Mouse (Mus musculus) cortical plate, adult 2 months (tissue): Measurements from ENCODE around the gene C9orf72. TPM values are rescaled to one million over a fixed set of nuclear protein-coding genes. Genes with fewer than 3 reads are reported as not detected.

Source experiments
- H3K27ac ChIP-seq: fragments of 200-500 bp; 2 replicates; pipeline ENCODE4 v1.5.1; 2012; ENCODE audit warnings: low read length, control low read depth, inconsistent platforms; ENCODE audit not compliant: insufficient read depth
- H3K4me1 ChIP-seq: fragments of 200-500 bp; 2 replicates; pipeline ENCODE4 v1.6.1; 2011; ENCODE audit warnings: low read length; ENCODE audit not compliant: control insufficient read depth, insufficient read depth
- H3K4me3 ChIP-seq: fragments of 200-500 bp; 2 replicates; pipeline ENCODE4 v1.5.1; 2011; ENCODE audit warnings: mild to moderate bottlenecking, low read length, control low read depth; ENCODE audit not compliant: insufficient read depth
- CTCF ChIP-seq: fragments of 200-500 bp; IDR thresholded peaks from 2 replicates; pipeline ENCODE4 v1.5.1; 2011; ENCODE audit warnings: mild to moderate bottlenecking, control low read depth, low read length; ENCODE audit not compliant: insufficient read depth; ENCODE audit errors: extremely low read depth
- POLR2A ChIP-seq: fragments of 200-500 bp; IDR thresholded peaks from 2 replicates; pipeline ENCODE4 v1.6.1; 2011; ENCODE audit warnings: mild to moderate bottlenecking, low read length, control low read depth; ENCODE audit not compliant: insufficient read depth; ENCODE audit errors: extremely low read depth
- polyA plus RNA-seq: library from polyadenylated mRNA; depleted of rRNA; stranded (reverse); fragments of >200 nt; gene quantifications from 2 replicates; pipeline ENCODE4 v1.2.3, GENCODE M21; 2012

C9orf72 gene
- polyA plus RNA-seq, 1 experiment, result 22.7 TPM

- no peak overlapping the region for H3K4me3 ChIP-seq
- H3K4me1 ChIP-seq, result no peaks in the 10 kb centered on the region
- no peak for TF ChIP-seq POLR2A
- no peak for TF ChIP-seq CTCF
- no peak overlapping the region for H3K27ac ChIP-seq
These were observed 68.2 kb downstream of the C9orf72 start for GRCm38 (mm10) chr4:35157815-35158214.

GRCm38 (mm10) chr4:35156751-35157611, 69.0 kb downstream of the C9orf72 start, which contains the start of gene Mob3b:
Gene Mob3b (minus strand): TSS chr4:35157484.
- Histone ChIP-seq H3K27ac (peak within 1 kb of the TSS; percentile 90), H3K4me1 (no peaks in the 10 kb centered on the region), H3K4me3 (peak within 1 kb of the TSS; percentile 51)
- TF ChIP-seq POLR2A (no peak), CTCF (peak; percentile 66)

- H3K4me3 ChIP-seq, result peak overlapping the region; percentile 51
- H3K27ac ChIP-seq, result peak overlapping the region; percentile 90
- TF ChIP-seq CTCF (no peak), POLR2A (no peak)
- no peaks in the 10 kb centered on the region for H3K4me1 ChIP-seq
These were observed 69.8 kb downstream of the C9orf72 start for GRCm38 (mm10) chr4:35156149-35156611.

- Histone ChIP-seq H3K4me1 (no peaks in the 10 kb centered on the region), H3K27ac (peak overlapping the region; percentile 90), H3K4me3 (peak overlapping the region; percentile 51; the same call in 1 of the 2 replicates)
- no peak for TF ChIP-seq POLR2A
- TF ChIP-seq CTCF, result 0 out of 2 replicates have a peak, but pooled peaks have one; percentile 7
These were observed 70.6 kb downstream of the C9orf72 start for GRCm38 (mm10) chr4:35155132-35155922.

- no peak for TF ChIP-seq POLR2A
- TF ChIP-seq CTCF, result no peak
- no peak overlapping the region for H3K4me3 ChIP-seq
- no peak overlapping the region for H3K27ac ChIP-seq
- H3K4me1 ChIP-seq, result no peaks in the 10 kb centered on the region
These were observed 71.9 kb downstream of the C9orf72 start for GRCm38 (mm10) chr4:35154051-35154450.

- H3K27ac ChIP-seq, result no peak within 1 kb of the TSS
- TF ChIP-seq CTCF (no peak), POLR2A (no peak)
- no peak within 1 kb of the TSS for H3K4me3 ChIP-seq
- no peaks in the 10 kb centered on the region for H3K4me1 ChIP-seq
These were observed 74.2 kb downstream of the C9orf72 start, which contains the start of gene Ifnk for GRCm38 (mm10) chr4:35151756-35152155. Gene Ifnk (plus strand): TSS chr4:35152056.

- H3K4me3 ChIP-seq, result no peak overlapping the region
- H3K4me1 ChIP-seq, result no peaks in the 10 kb centered on the region
- no peak for TF ChIP-seq POLR2A
- TF ChIP-seq CTCF, result no peak
- H3K27ac ChIP-seq, result no peak overlapping the region
These were observed 75.3 kb downstream of the C9orf72 start for GRCm38 (mm10) chr4:35150706-35151105.

- Histone ChIP-seq H3K27ac (no peak overlapping the region), H3K4me1 (no peaks in the 10 kb centered on the region), H3K4me3 (no peak overlapping the region)
- TF ChIP-seq POLR2A, result no peak
- no peak for TF ChIP-seq CTCF
These were observed 77.6 kb downstream of the C9orf72 start for GRCm38 (mm10) chr4:35148326-35148725.

- Histone ChIP-seq H3K4me3 (no peak overlapping the region), H3K27ac (no peak overlapping the region), H3K4me1 (no peaks in the 10 kb centered on the region)
- TF ChIP-seq POLR2A (no peak), CTCF (no peak)
These were observed 79.4 kb downstream of the C9orf72 start for GRCm38 (mm10) chr4:35146597-35146996.

GRCm38 (mm10) chr4:35145726-35146125, 80.2 kb downstream of the C9orf72 start:
- no peaks in the 10 kb centered on the region for H3K4me1 ChIP-seq
- TF ChIP-seq POLR2A, result no peak
- no peak for TF ChIP-seq CTCF
- no peak overlapping the region for H3K4me3 ChIP-seq
- H3K27ac ChIP-seq, result no peak overlapping the region
